Mouse (Mus musculus): ENCODE data around the gene Zfand2b. TPM values are rescaled to one million over a fixed set of nuclear protein-coding genes. Genes with fewer than 3 reads are reported as not detected.

Gene Zfand2b
- polyA plus RNA-seq (2015; fragmentation: Nextera tagmentation; extraction: Ambion mirVana): 43.0 and 44.5 TPM in 2 replicates

DNA sequence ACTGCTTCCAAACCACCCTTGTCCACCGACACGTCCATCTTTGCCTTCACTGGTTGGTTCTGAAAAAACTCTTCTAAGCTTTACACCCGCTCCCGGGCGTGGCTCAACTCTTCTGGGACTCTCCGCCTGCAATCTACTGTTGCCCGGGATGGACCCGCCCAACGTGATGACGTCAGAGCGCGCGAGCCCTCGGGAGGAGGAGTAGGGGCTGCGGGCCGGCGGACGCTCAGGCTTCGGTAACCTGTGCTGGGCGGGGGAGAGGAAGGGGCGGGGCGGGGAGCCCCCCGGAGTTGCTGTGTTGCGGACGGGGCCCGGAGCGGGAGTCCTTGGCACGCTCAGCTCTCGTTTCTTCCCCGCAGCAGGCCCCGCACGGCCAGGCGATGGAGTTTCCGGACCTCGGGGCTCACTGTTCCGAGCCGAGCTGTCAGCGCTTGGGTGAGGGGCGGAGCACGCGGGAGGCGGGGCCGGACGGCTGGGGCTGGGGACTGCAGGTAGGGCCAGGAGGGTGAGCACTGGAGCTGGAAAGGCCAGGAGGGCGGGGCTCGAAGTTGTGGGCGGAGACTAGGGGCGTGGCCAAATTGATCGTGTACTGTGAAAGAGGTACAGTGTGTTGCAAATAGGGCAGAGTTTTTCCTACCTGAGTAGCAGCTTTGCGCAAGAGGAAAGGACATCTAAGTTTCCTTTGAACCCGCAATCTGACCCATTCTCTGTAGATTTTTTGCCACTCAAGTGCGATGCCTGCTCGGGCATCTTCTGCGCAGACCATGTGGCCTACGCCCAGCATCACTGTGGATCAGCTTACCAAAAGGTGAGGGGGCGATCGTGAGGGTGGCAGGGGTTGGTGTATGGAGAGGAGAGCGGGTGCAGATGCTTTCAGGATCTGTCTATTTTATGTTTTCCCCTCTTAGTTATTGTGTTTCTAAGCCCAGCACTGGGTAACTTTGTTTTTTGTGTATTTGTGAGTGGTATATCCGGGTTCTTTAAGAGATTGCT, at the start of gene Zfand2b:
Gene Zfand2b (plus strand): TSS at position 175 of the 993 bp plus-strand sequence.
- ATAC-seq (ENCODE audit: low FRiP score, low TSS enrichment) (peak; percentile 98), DNase-seq (ENCODE audit: low spot score) (peak; percentile 99)
- TF ChIP-seq CTCF (IDR thresholded peaks at IDR 0.05; ENCODE audit: low read depth) (no peak), EP300 (optimal IDR thresholded peaks at IDR 0.05) (no peak)
- Histone ChIP-seq H3K27me3 (ENCODE audit: control insufficient read depth, insufficient read depth, low read length) (no peaks in the 10 kb centered on the region), H3K9me3 (ENCODE audit: control insufficient read depth, low read length) (no peaks in the 10 kb centered on the region), H3K27ac (replicated peaks) (peak within 1 kb of the TSS; percentile 90), H3K9ac (ENCODE audit: low read length) (peak within 1 kb of the TSS; percentile 79), H3K4me2 (replicated peaks; ENCODE audit: low read depth) (peak within 1 kb of the TSS; percentile 65), H3K4me3 (ENCODE audit: low read depth, low read length) (peak within 1 kb of the TSS; percentile 83), H3K36me3 (ENCODE audit: control insufficient read depth, insufficient read depth, low read length) (peaks cover 19% of the 10 kb centered on the region; the same call in 1 of the 2 replicates), H3K4me1 (replicated peaks; ENCODE audit: control insufficient read depth, insufficient read depth) (0 out of 2 replicates have a peak, but pooled peaks cover 3% of the 10 kb centered on the region)
- WGBS: 2% methylated on average over 58 of the region's 59 CpGs

DNA sequence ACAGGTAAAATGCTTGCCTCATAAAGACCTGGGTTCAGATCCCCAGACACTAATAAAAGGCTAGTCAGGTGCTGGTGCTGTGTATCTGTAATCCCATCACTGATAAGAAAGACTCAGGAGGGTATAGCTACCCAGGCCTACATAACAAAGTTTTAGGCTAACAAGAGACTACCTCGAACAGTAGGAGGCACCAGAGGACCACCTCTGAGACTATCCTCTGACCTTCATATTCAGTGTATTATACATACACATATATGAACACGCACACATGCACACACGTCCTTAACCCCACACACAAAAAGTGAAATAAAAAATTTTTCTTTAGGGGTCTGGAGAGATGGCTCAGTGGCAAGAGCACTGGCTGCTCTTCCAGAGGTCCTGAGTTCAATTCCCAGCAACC, 46.2 kb upstream of the Zfand2b start:
- TF ChIP-seq EP300 (optimal IDR thresholded peaks at IDR 0.05): no peak
- TF ChIP-seq CTCF (IDR thresholded peaks at IDR 0.05; ENCODE audit: low read depth): peak; percentile 55
- Histone ChIP-seq H3K9me3 (ENCODE audit: control insufficient read depth, low read length) (no peaks in the 10 kb centered on the region), H3K9ac (ENCODE audit: low read length) (no peak overlapping the region), H3K4me3 (ENCODE audit: low read depth, low read length) (no peak overlapping the region), H3K4me1 (replicated peaks; ENCODE audit: control insufficient read depth, insufficient read depth) (peaks cover 4% of the 10 kb centered on the region), H3K27me3 (ENCODE audit: control insufficient read depth, insufficient read depth, low read length) (no peaks in the 10 kb centered on the region), H3K27ac (replicated peaks) (no peak overlapping the region), H3K36me3 (ENCODE audit: control insufficient read depth, insufficient read depth, low read length) (no peaks in the 10 kb centered on the region), H3K4me2 (replicated peaks; ENCODE audit: low read depth) (no peak overlapping the region)
- no peak for ATAC-seq (ENCODE audit: low FRiP score, low TSS enrichment)
- no peak for DNase-seq (ENCODE audit: low spot score)
- 76% methylated on average over 3 of the region's 3 CpGs for WGBS

DNA sequence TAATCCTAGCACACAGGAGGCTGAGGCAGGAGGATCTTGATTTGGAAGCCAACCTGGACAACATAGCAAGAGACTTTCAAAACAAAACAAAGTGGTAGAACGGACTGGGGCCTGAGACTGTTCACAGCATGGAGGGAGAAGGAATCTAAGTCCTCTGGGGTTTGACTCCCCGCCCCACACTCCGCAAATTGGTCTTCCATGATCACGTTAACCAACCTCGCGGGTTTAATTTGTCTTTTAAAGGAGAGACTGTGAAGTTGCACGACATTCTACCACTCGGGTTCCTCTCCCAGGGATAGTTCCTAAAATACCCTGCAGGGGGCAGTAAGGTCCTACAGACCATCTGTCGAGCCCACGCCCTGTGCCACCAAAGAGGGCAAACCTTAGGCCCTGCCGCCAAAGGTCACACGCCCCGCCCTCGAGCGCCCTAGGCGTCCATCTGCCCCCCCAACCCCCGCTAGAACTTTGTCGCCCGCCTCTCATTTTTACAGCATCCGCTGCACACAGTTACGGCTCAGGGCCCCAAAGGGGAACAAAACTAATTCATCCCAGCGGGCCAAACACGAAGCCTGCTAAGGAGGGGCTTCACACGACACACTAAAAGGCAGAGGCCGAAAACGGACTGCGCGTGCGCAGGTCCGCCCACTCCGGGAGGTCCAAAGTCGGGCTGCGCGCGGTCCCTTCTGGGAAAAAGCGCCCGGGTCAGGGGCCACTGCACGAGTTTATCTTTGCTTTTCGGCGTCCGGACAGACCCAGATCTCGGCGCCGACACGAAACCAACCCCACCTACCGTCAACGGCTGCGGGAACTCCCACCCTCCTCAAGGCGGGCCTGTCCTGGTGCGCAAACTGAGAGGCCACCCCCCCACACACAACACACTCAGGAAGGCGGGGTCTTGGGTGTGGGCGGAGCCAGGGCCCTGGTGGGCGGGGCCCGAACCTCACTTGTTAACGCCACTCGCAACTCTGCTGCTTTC, 43.8 kb upstream of the Zfand2b start, which contains the start of gene Nhej1:
Gene Nhej1 (minus strand): TSS at position 855 of the 976 bp plus-strand sequence.
- ATAC-seq (ENCODE audit: low FRiP score, low TSS enrichment) (peak; percentile 97), DNase-seq (ENCODE audit: low spot score) (peak; percentile 98)
- H3K27ac ChIP-seq (replicated peaks): peak within 1 kb of the TSS; percentile 97
- H3K4me1 ChIP-seq (replicated peaks; ENCODE audit: control insufficient read depth, insufficient read depth): peaks cover 4% of the 10 kb centered on the region
- no peaks in the 10 kb centered on the region for H3K36me3 ChIP-seq (ENCODE audit: control insufficient read depth, insufficient read depth, low read length)
- peak within 1 kb of the TSS; percentile 51 for H3K4me2 ChIP-seq (replicated peaks; ENCODE audit: low read depth)
- peak within 1 kb of the TSS; percentile 62 for H3K9ac ChIP-seq (ENCODE audit: low read length)
- peak; percentile 17 for TF ChIP-seq EP300 (optimal IDR thresholded peaks at IDR 0.05)
- peak; percentile 90 for TF ChIP-seq CTCF (IDR thresholded peaks at IDR 0.05; ENCODE audit: low read depth)
- no peaks in the 10 kb centered on the region for H3K27me3 ChIP-seq (ENCODE audit: control insufficient read depth, insufficient read depth, low read length)
- H3K9me3 ChIP-seq (ENCODE audit: control insufficient read depth, low read length): no peaks in the 10 kb centered on the region
- H3K4me3 ChIP-seq (ENCODE audit: low read depth, low read length): peak within 1 kb of the TSS; percentile 51
- WGBS: 1% methylated on average over 56 of the region's 56 CpGs

DNA sequence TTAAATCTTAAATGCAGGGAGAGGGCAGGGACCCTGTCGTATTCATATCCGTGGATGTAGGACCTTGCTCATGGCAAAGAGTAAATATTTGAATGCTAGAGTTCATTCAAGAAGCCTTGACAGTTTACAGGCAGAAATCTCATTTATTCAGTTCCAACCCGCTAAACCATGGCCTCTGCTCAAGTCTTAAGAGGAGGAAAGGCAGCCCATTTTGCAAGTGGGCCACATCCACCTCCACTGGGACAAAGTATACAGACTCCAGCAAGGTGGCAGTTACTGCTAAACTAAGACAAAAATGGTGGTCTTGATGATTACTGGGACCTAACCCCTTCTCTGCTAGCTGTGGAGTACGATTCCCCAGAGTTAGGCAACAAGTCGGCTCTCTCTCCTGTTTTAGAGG, 43.0 kb upstream of the Zfand2b start:
- no peak for TF ChIP-seq CTCF (IDR thresholded peaks at IDR 0.05; ENCODE audit: low read depth)
- no peak for TF ChIP-seq EP300 (optimal IDR thresholded peaks at IDR 0.05)
- H3K4me3 ChIP-seq (ENCODE audit: low read depth, low read length): peak overlapping the region; percentile 51
- H3K36me3 ChIP-seq (ENCODE audit: control insufficient read depth, insufficient read depth, low read length): no peaks in the 10 kb centered on the region
- ATAC-seq (ENCODE audit: low FRiP score, low TSS enrichment): peak; percentile 11; the same call in 1 of the 2 replicates
- peaks cover 4% of the 10 kb centered on the region for H3K4me1 ChIP-seq (replicated peaks; ENCODE audit: control insufficient read depth, insufficient read depth)
- 26% methylated on average over 5 of the region's 5 CpGs for WGBS
- DNase-seq (ENCODE audit: low spot score): no peak
- H3K9me3 ChIP-seq (ENCODE audit: control insufficient read depth, low read length): no peaks in the 10 kb centered on the region
- peak overlapping the region; percentile 51 for H3K4me2 ChIP-seq (replicated peaks; ENCODE audit: low read depth)
- no peaks in the 10 kb centered on the region for H3K27me3 ChIP-seq (ENCODE audit: control insufficient read depth, insufficient read depth, low read length)
- peak overlapping the region; percentile 62 for H3K9ac ChIP-seq (ENCODE audit: low read length)
- peak overlapping the region; percentile 97 for H3K27ac ChIP-seq (replicated peaks)

DNA sequence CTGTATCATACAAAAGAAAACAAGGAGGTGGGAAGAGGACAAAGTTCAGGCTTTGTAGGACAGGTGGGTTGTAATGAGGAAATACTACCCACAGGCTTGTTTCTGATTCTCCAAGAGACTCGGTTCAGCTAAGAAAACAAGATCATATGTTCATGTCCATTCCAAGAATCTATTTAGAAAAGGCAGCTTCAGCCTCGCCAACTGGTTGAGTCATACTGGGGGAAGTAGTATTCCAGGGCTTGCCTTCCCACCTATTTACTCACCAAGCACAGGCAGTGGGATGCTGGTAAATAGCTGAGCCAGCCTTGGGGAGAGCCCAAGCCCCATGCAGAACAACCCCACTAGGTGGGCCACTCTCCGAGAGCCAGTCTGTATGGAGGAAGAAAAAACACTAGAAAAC, 39.8 kb upstream of the Zfand2b start:
- ATAC-seq (ENCODE audit: low FRiP score, low TSS enrichment) (no peak), DNase-seq (ENCODE audit: low spot score) (no peak)
- WGBS: 60% methylated on average over 3 of the region's 3 CpGs
- H3K27me3 ChIP-seq (ENCODE audit: control insufficient read depth, insufficient read depth, low read length): no peaks in the 10 kb centered on the region
- no peak overlapping the region for H3K4me2 ChIP-seq (replicated peaks; ENCODE audit: low read depth)
- TF ChIP-seq CTCF (IDR thresholded peaks at IDR 0.05; ENCODE audit: low read depth) (no peak), EP300 (optimal IDR thresholded peaks at IDR 0.05) (no peak)
- peaks cover 4% of the 10 kb centered on the region for H3K4me1 ChIP-seq (replicated peaks; ENCODE audit: control insufficient read depth, insufficient read depth)
- no peak overlapping the region for H3K9ac ChIP-seq (ENCODE audit: low read length)
- H3K27ac ChIP-seq (replicated peaks): no peak overlapping the region
- H3K4me3 ChIP-seq (ENCODE audit: low read depth, low read length): no peak overlapping the region
- H3K9me3 ChIP-seq (ENCODE audit: control insufficient read depth, low read length): no peaks in the 10 kb centered on the region
- H3K36me3 ChIP-seq (ENCODE audit: control insufficient read depth, insufficient read depth, low read length): no peaks in the 10 kb centered on the region
